Mouse (Mus musculus) layer of hippocampus, postnatal 36 days (tissue): Measurements from ENCODE around the gene Gm5039. TPM values are rescaled to one million over a fixed set of nuclear protein-coding genes. Genes with fewer than 3 reads are reported as not detected.
A peak's percentile ranks its signal among the peaks of the same experiment; 100 is the strongest.
"Not testable (repeated sequence)": the region's sequence is repeated elsewhere in the genome, so short reads cannot be mapped to it uniquely, and the experiment has no call there.

Source experiments
- DNase-seq, 2 experiments: peaks; one replicate each; pipeline ENCODE4 v3.0.0; 2022
- total RNA-seq, 2 experiments: library from RNA; stranded (reverse); gene quantifications; 2 replicates each; pipeline ENCODE4 v1.2.3; 2021

Gm5039 gene
- total RNA-seq = not detected

- DNase-seq = not testable (repeated sequence)
Measured at GRCm38 (mm10) chr12:88323926-88324325, at the start of gene Gm5039. TSS of gene Gm5039 (minus strand) at chr12:88324026.

- no peak for DNase-seq
Measured at GRCm38 (mm10) chr12:88372018-88372417, 48.2 kb upstream of the Gm5039 start.

GRCm38 (mm10) chr12:88370321-88370720, 46.5 kb upstream of the Gm5039 start:
- DNase-seq = not testable (repeated sequence)

- DNase-seq = not testable (repeated sequence)
Measured at GRCm38 (mm10) chr12:88369690-88370089, 45.9 kb upstream of the Gm5039 start.

- DNase-seq = no peak
Measured at GRCm38 (mm10) chr12:88368618-88369017, 44.8 kb upstream of the Gm5039 start.

GRCm38 (mm10) chr12:88367673-88368072, 43.8 kb upstream of the Gm5039 start:
- DNase-seq = no peak

GRCm38 (mm10) chr12:88361120-88361445, 37.3 kb upstream of the Gm5039 start:
- DNase-seq = no peak

GRCm38 (mm10) chr12:88360441-88361119, 36.8 kb upstream of the Gm5039 start, which contains the start of gene Adck1:
TSS of gene Adck1 (plus strand) at chr12:88360554.
- peak; percentile 91 to 92 for DNase-seq

- DNase-seq = no peak
Measured at GRCm38 (mm10) chr12:88354182-88354702, 30.4 kb upstream of the Gm5039 start.

GRCm38 (mm10) chr12:88341286-88341685, 17.5 kb upstream of the Gm5039 start:
- DNase-seq = not testable (repeated sequence)

- not testable (repeated sequence) for DNase-seq
Measured at GRCm38 (mm10) chr12:88336662-88337413, 13.0 kb upstream of the Gm5039 start.

GRCm38 (mm10) chr12:88314556-88314955, 9.3 kb downstream of the Gm5039 start:
- DNase-seq = no peak

GRCm38 (mm10) chr12:88297171-88297570, 26.7 kb downstream of the Gm5039 start:
- not testable (repeated sequence) for DNase-seq

- DNase-seq = not testable (repeated sequence)
Measured at GRCm38 (mm10) chr12:88293082-88293481, 30.7 kb downstream of the Gm5039 start.

GRCm38 (mm10) chr12:88285224-88285623, 38.6 kb downstream of the Gm5039 start:
- DNase-seq = not testable (repeated sequence)

GRCm38 (mm10) chr12:88274400-88274799, 49.4 kb downstream of the Gm5039 start, which contains the start of gene Gm5662:
TSS of gene Gm5662 (minus strand) at chr12:88274500.
- DNase-seq = not testable (repeated sequence)

Other genes with a start within 250 kb of the Gm5039 start
- gene Gm16368, start 240.3 kb downstream of the Gm5039 start, total RNA-seq = not detected
- gene Gm10436, start 141.9 kb downstream of the Gm5039 start, total RNA-seq = not detected
- gene Gm8332, start 73.9 kb downstream of the Gm5039 start, total RNA-seq = not detected
- gene Gm5662, start 49.5 kb downstream of the Gm5039 start, total RNA-seq = not detected
- 10 to 100 TPM; 31.6 to 33.3 TPM for gene Adck1, start 36.5 kb upstream of the Gm5039 start, total RNA-seq